Mouse (Mus musculus): Measurements from ENCODE around the gene Ints6.
A peak's percentile ranks its signal among the peaks of the same experiment; 100 is the strongest.

Ints6 gene

DNA sequence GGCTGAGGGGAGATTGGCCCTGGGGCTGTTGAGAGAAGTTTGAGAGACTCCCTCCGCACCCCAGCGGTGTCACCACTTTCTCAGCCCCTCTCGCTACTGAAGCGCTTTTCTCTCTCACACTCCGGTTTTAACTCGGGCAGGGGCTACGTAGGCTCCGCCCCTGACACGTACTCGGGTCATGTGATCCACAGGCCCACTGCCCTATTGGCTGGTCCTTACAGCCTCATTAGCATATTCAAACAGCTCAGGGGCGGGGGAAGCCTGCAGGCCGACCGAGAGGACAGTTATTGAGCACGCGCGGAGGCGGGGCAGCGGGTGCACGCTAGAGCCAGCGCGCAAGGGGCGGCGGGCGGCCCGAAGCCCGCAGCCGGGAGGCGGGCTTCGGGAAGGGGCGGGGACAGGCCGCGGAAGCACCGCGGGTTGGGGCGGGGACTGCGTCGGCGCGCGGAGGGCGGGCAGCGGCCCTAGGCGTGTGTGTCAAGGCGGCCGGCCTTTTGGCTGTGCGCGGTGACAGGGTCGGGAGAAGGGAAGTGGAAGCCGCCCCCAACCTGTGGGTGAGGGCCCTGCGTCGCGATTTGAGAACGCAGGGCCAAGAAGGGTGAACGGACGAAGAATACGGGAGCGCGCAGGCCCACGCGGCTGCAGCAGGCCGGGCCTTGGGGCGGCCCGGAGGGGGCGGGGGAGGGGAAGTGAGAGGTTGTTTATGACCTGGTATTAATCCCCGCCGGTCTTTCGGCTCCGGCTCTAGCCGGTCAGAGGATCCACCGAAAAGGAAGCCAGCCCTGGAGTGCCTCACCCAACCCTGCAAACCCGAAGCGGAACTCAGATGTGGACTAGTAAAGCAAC lies at the start of gene Ints6:
Gene Ints6, minus strand, starts transcription at position 134 of the 846 bp plus-strand sequence.
- DNase-seq, result peak; percentile 100

DNA sequence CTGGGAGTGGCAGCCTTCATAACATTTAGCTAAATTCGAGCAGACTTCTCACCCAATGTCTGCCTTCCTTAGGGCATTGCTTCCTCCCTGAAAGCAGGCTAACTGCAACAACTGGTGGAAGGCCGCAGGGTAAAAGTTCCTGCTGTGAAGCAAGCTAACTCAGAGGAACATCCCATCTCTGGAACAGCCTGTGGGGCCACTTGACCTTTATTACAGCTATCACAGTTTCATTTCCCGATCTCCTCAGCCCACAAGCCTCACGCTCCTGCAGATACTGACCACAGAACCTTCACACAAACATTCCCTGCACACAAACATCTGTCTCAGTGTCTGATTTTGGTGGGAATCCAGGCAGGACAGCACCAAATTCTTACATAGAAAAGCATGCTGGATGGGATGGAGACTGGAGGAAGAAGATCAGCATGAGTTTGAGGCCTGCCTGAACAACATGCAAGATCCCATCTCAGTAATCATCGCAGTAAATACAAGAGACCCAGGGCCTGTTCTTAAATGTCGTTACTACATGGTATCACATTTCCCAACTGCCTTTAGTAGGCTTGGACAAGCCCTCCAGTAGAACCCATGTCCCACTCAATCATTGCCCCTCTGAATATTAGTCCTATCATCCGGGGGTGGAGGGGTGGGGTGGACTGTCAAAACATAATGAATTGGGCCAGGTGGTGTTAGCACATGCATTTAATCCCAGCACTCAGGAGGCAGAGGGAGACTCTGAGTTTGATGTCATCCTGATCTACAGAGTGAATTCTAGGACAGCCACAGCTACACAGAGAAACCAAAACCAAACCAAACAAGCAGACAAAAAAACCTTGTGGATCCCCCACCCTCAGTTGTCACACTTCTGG lies 47.9 kb upstream of the Ints6 start:
- DNase-seq, result peak; percentile 56

DNA sequence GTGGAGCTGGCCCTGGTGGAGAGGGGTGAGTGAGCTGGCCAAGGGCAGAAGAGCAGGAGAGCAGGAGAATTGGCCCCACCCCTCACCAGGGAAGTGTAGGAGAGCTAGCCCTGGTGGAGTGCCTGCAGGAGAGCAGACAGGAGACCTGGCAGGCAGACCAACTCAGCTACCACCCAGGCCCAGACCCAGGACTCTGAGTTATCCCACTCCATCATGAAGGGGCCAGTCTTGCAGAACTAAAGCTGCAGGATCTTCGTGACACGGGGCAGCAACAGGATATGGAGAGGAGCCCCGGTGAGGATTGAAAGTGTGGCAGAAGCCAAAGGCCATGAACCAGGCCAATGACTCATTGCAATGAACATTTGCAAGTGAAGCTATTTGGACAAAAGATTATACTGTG lies 46.0 kb upstream of the Ints6 start:
- no peak for DNase-seq

DNA sequence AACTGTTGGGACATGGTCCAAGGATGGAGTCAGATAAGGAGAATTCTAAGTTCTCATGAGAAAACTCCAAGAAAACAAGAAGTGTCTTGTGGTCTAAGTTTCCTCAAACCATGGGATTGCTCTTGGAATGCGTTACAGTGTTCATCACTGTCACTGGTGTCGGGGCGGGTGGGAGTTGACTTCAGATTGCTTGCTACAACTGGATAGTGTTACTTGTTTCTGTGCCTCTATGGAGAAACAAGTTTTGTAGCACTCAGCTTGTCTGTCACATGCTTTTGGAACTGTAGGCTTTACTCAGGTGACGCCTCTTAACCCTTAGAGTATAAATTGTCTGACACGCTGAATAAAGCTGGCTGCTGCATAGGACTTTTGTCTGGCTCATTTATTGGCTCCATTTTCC lies 42.2 kb upstream of the Ints6 start:
- no peak for DNase-seq

DNA sequence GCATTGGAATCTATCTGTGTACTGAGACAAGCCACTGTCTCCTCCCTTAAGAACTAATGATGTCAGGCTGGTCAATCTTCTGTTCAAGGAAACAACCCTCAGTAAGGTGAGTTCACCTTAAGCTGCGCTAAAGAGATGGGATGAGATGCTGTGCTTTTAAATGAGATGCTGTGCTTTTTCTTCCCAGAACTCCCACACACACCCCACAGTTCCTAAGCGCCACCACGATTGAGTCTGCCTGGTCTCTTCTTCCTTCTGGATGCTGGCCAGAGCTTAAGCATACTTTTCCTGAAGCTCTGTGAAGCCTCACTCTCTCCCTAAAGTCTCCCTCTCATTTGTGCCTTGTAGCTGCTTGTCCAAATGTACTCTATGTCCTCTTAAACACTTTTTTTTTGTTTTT lies 39.8 kb upstream of the Ints6 start:
- DNase-seq, result no peak

DNA sequence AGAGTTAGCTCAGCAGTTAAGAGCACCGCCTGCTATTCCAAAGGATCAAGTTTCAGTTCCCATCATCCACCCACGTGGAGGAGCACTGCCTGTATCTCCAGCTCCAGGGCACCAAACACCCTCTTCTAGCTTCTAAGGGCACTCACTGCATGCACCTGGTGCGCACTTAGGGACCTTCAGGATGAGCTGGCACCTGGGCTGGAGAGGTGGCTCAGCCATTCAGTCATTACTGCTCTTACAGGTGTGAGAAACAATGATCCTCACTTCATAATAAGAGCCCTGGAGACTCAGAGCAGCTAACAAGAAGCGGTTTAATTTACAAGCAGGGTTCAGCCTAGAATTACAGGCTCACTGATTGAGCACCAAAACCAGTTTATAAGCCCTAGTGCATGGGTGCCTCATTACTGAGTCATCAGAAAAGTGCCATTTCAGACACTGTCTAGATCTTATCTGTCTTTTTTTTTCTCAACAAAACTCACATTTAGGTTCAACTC lies 37.7 kb upstream of the Ints6 start:
- DNase-seq, result peak; percentile 47

DNA sequence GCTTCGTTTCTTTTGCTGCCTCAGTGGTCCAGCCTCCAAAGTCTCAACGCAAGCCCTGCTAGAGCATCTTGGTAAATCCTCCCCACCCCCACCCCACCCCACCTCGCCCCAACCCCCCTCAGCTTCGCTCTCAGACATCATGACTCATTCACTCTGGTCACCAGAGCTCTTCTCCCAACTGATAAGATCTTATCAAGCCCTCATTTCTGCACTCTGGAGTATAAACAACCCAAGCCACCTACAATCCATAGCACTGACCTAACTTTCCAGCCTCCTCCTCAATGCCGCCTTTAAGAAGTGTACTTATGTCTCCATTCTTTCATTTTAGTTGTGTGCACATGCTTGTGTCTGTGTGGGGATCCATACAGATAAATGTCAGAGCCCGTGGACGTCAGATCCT lies 34.8 kb upstream of the Ints6 start:
- no peak for DNase-seq

DNA sequence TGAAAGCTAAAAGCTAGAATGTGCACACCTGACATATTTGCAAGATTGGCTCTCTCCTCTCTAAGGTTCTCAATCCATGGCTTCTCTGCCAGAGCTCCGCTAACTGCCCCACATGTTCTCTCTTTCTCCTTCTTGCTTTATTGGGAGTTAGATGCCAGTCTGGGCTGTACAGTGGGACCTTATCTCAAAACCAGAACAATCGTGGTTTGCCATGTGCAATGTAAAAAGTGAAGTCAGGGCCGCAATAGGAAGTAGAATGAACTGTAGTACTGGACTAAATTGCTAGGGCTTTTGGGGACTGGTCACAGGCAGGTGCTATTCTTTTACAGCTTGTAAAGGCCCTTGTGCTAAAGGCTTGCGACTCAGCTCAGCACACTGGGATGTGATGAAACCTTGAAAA lies 28.3 kb upstream of the Ints6 start:
- no peak for DNase-seq

DNA sequence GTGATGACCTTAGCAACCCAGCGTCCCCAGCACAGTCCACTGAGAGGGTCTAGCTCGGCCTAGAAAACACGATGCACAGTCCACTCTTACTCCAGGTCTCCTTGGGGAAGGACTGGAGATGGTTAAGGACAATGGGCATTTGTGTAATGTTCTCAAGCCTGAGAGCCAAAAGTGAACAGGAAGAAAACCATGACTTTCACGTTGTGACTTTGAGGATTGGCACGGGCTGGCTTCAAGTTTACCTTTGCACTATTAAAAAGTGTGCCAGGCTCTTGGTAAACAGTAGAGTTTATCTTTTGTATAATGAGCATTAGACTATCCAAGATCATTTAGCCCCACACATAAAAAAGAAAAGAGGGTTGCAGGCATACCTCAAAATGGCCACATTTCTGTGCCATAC lies 22.0 kb upstream of the Ints6 start:
- DNase-seq, result peak; percentile 51

DNA sequence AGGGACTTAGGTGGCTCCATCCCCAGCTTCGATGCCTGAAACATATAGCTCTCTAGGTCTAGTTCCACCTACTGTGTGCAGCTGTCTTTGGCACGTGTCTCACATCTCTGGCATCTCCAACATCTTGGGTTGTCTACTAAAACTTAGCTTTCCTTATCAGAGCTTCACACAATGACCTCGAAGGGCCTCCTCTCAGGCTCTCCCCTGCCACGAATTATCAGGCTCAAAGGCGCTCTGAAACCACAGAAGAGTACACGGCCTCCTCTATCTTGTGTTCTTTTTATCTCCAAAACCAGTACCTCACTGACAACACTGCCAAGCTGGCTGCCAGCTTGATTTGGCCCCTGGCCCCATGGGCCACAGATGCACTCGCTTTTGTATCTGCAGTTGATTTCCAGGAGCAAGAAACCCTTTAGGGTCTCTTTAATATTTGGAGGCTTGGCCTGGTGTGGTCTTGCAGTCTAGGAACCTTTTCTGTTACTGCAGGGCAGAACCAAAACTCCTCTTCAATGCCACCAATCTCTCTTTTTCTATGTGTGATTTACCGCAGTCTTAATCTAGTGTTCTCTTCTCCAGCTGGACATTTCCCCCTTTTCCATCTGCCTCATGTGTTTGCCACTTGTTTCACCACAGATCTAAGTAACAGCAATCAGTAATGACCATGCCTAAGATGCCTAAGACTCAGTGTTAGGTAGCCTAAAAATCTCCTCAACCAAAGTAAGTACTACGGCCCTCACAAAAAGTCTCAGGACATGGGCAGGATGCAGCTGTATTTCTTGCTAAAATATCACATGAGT lies 19.7 kb upstream of the Ints6 start:
- no peak for DNase-seq

DNA sequence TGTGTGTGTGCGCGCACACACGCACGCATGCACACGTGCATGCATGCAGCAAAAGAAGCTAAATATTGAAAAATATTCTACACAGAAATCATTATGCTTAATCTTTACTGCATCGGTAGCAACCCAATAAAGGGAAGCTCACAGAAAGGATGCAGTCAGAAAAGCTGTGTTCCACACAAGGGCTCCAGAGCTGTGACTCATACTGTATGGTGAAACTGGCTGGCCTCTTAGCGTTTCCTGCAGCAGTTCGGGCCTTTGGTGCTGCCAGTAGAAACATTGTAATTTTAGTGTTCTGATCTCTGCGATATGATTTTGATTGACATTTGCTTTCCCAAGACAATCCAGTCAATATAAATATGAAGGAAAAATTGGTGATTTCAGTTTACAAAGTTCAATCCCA lies 17.1 kb upstream of the Ints6 start:
- DNase-seq, result no peak

DNA sequence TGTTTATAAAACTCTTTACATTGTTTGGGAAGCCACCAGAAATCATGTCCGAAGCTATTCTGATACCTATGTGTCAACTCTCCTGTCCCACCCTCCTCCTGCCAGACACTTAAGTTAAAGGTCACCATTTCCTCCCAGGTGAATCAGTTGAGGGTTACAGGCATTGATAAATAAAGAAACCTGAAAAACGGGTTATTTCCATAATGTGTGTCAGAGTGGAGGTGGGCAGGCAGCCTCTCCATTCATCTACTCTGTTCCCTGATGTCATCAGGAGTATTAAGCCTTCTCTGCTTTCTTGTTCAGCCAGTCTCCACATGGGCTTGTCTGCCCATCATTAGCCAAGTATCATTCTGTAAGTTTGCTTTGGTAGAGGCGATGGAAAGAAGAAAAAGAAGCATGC lies 14.1 kb upstream of the Ints6 start:
- DNase-seq, result no peak

DNA sequence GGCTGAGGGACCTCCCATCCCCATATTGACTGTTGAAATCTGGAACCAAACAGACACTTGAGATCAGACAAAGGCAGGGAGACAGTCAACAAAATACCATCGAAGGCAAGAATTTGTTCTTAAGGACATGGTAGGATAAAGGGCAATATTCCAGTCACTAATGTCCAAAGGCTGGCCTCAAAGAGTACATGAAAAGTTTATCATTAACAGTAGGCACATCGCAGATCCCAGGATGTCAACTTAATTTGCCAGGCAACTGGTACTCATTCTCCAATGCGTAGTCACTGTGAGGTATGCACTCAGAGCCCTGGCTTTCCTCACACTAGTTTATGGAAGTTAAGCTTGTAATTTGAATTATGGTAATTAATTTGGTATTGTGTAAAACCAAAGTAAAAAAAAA lies 13.3 kb upstream of the Ints6 start:
- DNase-seq, result no peak

DNA sequence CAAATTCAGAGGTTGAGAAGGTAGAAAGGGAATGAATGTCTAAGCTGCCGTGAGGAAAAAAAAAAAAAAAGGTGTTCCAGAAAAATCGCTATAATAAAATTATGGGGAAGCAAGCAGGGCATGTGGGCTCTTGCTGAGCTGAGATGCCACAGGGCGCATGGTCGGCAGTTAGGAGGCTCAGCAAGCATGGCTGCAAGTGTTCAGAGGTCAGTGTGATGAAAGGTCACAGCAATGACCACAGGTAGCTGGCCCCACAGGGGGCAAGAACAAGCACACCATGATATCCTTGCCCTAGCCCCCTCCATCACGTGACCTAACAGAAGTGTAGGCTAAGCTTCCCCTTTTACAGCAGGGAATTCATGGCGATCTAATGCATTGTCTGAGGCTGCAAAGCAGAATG lies 12.8 kb upstream of the Ints6 start:
- no peak for DNase-seq

DNA sequence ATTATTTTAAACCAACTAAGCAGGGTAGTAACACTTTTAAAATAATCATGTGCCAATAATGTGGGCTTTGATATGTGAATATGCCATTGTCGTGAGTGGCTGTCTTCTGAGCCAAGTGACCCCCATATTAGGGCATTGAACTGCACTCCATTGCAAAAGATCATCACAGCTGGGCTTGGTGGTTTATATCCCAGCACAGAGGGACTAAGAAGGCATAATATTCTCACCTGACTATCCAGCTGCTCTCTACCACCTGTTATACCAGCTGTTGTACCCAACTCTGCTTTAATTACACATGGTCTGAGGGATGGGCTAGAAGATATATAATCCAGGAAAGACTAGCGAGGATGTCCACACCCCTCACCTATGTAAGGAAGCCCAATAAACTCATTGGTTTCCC lies 4.4 kb upstream of the Ints6 start:
- DNase-seq, result no peak

DNA sequence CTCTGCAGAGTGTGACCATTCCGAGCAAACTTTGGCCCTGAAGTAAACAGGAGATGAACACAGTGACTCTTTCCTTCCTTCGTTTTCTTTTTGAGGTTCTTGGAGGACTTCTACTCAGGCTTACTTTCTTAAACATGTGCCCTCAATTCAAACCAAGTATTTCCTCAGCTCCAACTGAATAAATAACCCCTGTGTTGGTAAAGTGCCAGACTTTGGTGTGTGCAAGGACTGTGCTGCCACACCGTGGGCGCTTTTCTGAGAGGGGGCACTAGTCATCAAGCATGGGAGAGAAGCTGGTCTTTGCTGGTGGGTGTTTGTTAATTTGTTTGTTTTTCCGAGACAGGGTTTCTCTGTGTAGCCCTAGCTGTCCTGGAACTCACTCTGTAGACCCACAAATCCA lies 3.4 kb upstream of the Ints6 start:
- peak; percentile 60 for DNase-seq

DNA sequence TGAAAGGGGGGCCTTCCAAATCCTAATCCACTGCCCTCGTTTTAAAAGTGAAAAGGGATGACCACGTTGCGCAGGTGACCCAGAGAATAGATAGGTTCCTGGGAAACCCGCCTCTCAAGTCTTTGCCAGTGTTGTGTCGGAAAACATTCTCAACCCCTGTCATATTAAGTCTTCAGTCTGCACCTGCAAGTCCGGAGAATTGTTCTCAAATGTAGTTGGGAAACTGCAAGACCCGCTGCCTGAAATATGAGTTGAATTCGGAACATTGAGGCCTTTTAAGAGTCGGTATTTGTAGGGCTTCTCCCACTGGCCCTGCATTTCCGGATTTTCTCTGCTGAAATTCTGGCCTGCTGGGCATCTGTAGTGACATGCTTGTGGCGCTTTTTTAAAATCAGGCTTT lies 974 bp upstream of the Ints6 start:
- peak; percentile 37 for DNase-seq

DNA sequence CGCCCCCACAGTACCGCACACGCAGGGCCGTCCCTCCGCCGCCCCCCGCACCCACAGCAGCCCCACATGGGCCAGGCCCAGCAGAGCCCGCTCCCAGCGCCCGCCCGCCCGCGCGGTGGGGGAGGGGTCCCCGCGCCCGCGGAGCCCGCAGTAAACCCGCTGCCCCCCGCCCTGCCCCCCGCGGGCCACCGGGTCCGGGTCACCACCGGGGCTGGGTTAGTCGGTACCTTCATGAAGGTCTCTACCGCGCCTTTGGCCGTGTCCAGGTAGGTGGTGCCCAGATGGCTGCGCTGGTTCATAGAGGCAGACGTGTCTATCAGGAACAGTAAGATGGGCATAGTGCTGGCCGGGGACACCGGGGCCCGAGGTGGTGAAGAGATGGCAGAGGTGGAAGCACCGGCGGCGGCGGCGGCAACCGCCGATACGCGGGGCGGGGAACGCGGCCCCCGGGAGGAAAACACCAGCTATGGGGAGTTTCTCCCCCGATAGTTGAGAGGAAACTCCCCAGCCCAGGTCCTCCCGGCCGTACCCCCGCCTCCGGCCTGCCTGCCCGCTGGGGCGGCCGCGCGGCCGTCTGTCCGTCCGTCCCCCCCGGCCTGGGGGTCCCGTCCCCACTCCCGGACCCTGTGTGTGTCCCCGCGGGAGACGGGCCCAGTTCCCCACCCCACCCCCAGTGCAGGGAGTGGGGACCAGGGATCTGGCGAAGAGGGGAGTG lies 491 bp downstream of the Ints6 start:
- peak; percentile 50 for DNase-seq

DNA sequence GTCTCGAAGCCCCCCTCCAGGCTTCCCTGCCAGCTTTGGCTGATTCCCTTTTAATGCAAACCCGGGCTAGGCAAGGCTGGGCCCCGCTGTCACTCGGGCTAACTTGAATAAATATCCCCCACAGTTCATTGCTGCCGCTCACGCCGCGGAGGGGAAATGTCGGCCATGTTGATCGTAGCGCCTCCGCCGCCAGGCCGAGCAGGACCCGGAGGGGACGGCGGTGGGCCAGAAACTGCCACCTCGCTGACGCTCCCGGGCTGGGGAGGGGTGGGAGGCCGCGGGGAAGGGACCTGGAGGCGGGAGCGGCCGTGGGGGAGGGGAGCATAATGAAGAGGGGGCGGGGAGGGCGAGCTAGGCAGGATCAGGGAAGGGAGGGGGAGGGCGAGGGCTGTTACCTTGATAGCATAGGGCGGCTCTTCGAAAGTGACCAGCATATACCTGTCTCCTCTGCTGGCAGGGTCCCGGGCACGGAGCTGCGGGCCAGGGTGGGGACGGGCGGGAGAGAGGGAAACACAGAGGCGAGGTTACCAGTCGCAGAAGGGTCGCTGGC lies 1.1 kb downstream of the Ints6 start:
- DNase-seq, result peak; percentile 85

DNA sequence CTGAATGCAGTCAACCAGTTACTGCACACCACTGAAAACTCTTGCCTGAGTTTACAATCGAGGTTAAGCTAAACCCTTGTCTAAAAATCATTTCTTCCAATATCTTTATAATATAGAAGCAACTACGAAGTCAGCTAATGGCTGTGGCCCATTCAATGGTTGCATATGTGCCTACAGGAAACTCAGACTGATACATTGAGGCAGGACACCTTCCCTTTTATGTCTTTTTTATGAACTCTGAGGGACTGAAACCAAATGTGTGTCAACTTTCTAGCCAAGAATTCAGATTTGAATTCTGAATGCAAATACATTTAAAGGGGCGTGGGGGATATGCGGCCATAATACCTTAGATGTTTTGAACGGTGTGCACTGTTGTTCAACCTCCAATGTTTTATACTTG lies 2.3 kb downstream of the Ints6 start:
- DNase-seq, result no peak

DNA sequence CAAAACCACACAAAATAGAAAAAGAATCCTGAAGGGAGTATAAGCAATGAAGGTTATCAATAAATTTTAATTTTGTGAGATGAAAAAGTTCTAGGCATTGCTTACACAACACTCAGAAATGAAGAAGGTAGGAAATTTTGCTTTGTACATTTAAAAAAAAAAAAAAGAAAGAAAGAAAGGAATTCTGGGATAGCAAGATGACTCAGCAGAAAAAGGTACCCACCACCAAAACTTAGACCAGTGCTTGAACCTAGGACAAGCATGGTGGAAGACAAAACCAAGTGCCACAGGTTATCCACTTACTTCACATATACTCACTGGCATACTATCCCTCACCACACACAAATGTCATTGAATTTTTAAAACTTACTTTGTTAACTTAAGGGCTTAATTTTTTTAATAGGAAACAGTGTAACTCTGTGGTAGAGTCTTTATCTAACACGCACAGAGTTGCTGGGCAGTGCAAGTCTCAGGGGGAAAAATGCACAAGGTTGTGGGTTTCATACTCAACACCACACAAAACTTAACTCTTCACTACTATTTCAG lies 5.8 kb downstream of the Ints6 start:
- DNase-seq, result no peak

DNA sequence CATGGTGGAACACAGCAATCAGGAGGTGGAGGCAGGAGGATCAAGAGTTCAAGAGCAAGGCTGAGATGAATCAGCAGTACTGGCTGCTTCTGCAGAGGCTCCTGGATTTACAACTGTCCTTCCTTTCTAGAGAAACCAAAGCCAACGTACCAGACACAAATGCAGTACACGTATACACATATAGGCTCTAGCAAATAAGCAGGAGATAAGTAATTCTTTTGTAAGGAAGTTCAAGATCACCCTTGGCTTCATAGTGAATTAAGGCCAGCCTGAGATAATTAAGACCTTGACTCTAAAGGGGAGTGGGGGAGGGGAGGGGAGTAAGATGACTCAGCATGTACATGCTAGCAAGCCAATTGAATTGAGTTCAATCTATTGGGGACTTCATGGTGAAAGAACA lies 9.5 kb downstream of the Ints6 start:
- DNase-seq, result no peak
